Mouse (Mus musculus) embryonic fibroblast, embryonic 13.5 days (primary cell): ENCODE data around the gene Parp9.

Experiments used
- CTCF ChIP-seq: IDR thresholded peaks from 2 replicates; pipeline ENCODE4 v1.5.1; 2011; ENCODE audit warnings: mild to moderate bottlenecking, control low read depth, low read length, moderate library complexity, borderline replicate concordance; ENCODE audit not compliant: insufficient read depth
- POLR2A ChIP-seq: IDR thresholded peaks from 2 replicates; pipeline ENCODE4 v1.6.1; 2011; ENCODE audit warnings: low read depth, mild to moderate bottlenecking, control low read depth, low read length, moderate library complexity

GRCm38 (mm10) chr16:35987930-35988329 is 49.7 kb downstream of the Parp9 start:
- TF ChIP-seq POLR2A: no peak
- TF ChIP-seq CTCF: no peak
